Mouse (Mus musculus): ENCODE measurements around the gene Ttc30b. TPM values are rescaled to one million over a fixed set of nuclear protein-coding genes. Genes with fewer than 3 reads are reported as not detected.

The Ttc30b gene
- polyA plus RNA-seq, 1 experiment from 2014 or later = 14.1 TPM

GRCm38 (mm10) chr2:75963211-75963840, 24.9 kb upstream of the Ttc30b start:
- DNase-seq (ENCODE audit: low spot score) = no peak
- no peak overlapping the region for H3K4me3 ChIP-seq (replicated peaks; ENCODE audit: low read depth, low read length)
- 0 out of 2 replicates have a peak overlapping the region, but pooled peaks have one; percentile 13 for H3K9ac ChIP-seq (ENCODE audit: low read depth, low read length)
- H3K4me1 ChIP-seq (replicated peaks; ENCODE audit: insufficient read depth, low read length) = peaks cover 21% of the 10 kb centered on the region
- ATAC-seq (replicated peaks; ENCODE audit: low FRiP score, low read depth) = no peak
- no peak overlapping the region for H3K27ac ChIP-seq
- H3K9me3 ChIP-seq (replicated peaks; ENCODE audit: low read length) = no peaks in the 10 kb centered on the region
- no peak for TF ChIP-seq CTCF (IDR thresholded peaks at IDR 0.05; ENCODE audit: low read depth)
- no peaks in the 10 kb centered on the region for H3K36me3 ChIP-seq (ENCODE audit: insufficient read depth, low read length)
- WGBS = 77% methylated on average over 10 of the region's 10 CpGs
- no peaks in the 10 kb centered on the region for H3K27me3 ChIP-seq (ENCODE audit: insufficient read depth, low read length)
- H3K4me2 ChIP-seq (ENCODE audit: low read length) = no peak overlapping the region

GRCm38 (mm10) chr2:75960366-75961330, 22.3 kb upstream of the Ttc30b start:
- peak overlapping the region; percentile 2; the same call in 1 of the 2 replicates for H3K4me2 ChIP-seq (ENCODE audit: low read length)
- H3K9me3 ChIP-seq (replicated peaks; ENCODE audit: low read length) = no peaks in the 10 kb centered on the region
- ATAC-seq (replicated peaks; ENCODE audit: low FRiP score, low read depth) (peak; percentile 45; the same call in 1 of the 2 replicates), DNase-seq (ENCODE audit: low spot score) (peak; percentile 75)
- H3K36me3 ChIP-seq (ENCODE audit: insufficient read depth, low read length) = no peaks in the 10 kb centered on the region
- peak overlapping the region; percentile 15 for H3K27ac ChIP-seq
- H3K9ac ChIP-seq (ENCODE audit: low read depth, low read length) = no peak overlapping the region; the same call in 1 of the 2 replicates
- no peaks in the 10 kb centered on the region for H3K27me3 ChIP-seq (ENCODE audit: insufficient read depth, low read length)
- no peak overlapping the region for H3K4me3 ChIP-seq (replicated peaks; ENCODE audit: low read depth, low read length)
- WGBS = 44% methylated on average over 15 of the region's 15 CpGs
- peak; percentile 30; the same call in 1 of the 2 replicates for TF ChIP-seq CTCF (IDR thresholded peaks at IDR 0.05; ENCODE audit: low read depth)
- H3K4me1 ChIP-seq (replicated peaks; ENCODE audit: insufficient read depth, low read length) = peaks cover 21% of the 10 kb centered on the region

GRCm38 (mm10) chr2:75959850-75960365, 21.5 kb upstream of the Ttc30b start:
- no peak for TF ChIP-seq CTCF (IDR thresholded peaks at IDR 0.05; ENCODE audit: low read depth)
- Histone ChIP-seq H3K9ac (ENCODE audit: low read depth, low read length) (no peak overlapping the region; the same call in 1 of the 2 replicates), H3K9me3 (replicated peaks; ENCODE audit: low read length) (no peaks in the 10 kb centered on the region), H3K4me2 (ENCODE audit: low read length) (peak overlapping the region; percentile 2; the same call in 1 of the 2 replicates), H3K36me3 (ENCODE audit: insufficient read depth, low read length) (no peaks in the 10 kb centered on the region), H3K4me3 (replicated peaks; ENCODE audit: low read depth, low read length) (no peak overlapping the region), H3K27me3 (ENCODE audit: insufficient read depth, low read length) (no peaks in the 10 kb centered on the region), H3K4me1 (replicated peaks; ENCODE audit: insufficient read depth, low read length) (peaks cover 21% of the 10 kb centered on the region), H3K27ac (peak overlapping the region; percentile 57)
- no peak for ATAC-seq (replicated peaks; ENCODE audit: low FRiP score, low read depth)
- no peak for DNase-seq (ENCODE audit: low spot score)
- 24% methylated on average over 15 of the region's 15 CpGs for WGBS

DNA sequence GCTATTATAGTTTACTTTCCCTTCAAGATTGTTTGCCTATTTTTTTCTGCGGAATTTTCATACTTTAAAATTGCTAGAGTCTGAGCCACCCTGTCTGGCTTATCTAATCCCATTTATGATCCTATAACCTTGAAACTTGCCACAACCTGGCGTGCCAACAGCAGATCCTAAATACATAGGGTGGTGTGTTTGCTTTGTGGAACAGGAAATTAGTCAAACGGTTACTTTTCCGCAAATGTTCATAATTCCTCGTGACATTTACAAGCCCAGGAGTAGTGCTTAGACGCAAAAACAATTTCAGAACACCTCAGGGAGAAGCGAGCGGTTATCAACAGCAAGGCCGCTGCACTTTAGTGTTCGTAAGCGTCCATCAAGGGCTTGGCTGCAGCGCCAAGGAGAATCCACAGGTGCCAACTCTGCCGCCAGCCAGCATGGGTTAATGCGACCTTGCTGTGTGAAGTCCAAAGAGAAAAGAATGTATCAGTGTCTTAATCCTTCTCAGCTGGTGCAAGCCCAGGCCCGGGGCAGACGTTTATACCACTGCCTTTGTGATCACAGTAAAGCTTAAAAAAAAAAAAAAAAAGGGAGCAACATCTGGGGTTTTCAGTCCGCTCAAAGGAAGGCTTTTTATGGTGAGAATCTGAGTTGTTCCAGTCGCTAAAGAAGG, 20.9 kb upstream of the Ttc30b start:
- no peak for TF ChIP-seq CTCF (IDR thresholded peaks at IDR 0.05; ENCODE audit: low read depth)
- DNase-seq (ENCODE audit: low spot score) = no peak
- no peak overlapping the region for H3K9ac ChIP-seq (ENCODE audit: low read depth, low read length)
- no peaks in the 10 kb centered on the region for H3K9me3 ChIP-seq (replicated peaks; ENCODE audit: low read length)
- no peaks in the 10 kb centered on the region for H3K27me3 ChIP-seq (ENCODE audit: insufficient read depth, low read length)
- no peak for ATAC-seq (replicated peaks; ENCODE audit: low FRiP score, low read depth)
- no peak overlapping the region for H3K4me2 ChIP-seq (ENCODE audit: low read length)
- H3K4me1 ChIP-seq (replicated peaks; ENCODE audit: insufficient read depth, low read length) = peaks cover 17% of the 10 kb centered on the region
- peak overlapping the region; percentile 57; the same call in 1 of the 2 replicates for H3K27ac ChIP-seq
- H3K36me3 ChIP-seq (ENCODE audit: insufficient read depth, low read length) = no peaks in the 10 kb centered on the region
- 40% methylated on average over 18 of the region's 18 CpGs for WGBS
- H3K4me3 ChIP-seq (replicated peaks; ENCODE audit: low read depth, low read length) = no peak overlapping the region

- no peaks in the 10 kb centered on the region for H3K9me3 ChIP-seq (replicated peaks; ENCODE audit: low read length)
- no peak overlapping the region for H3K27ac ChIP-seq
- H3K4me2 ChIP-seq (ENCODE audit: low read length) = no peak overlapping the region
- TF ChIP-seq CTCF (IDR thresholded peaks at IDR 0.05; ENCODE audit: low read depth) = no peak
- WGBS = 50% methylated on average over 14 of the region's 14 CpGs
- H3K4me1 ChIP-seq (replicated peaks; ENCODE audit: insufficient read depth, low read length) = peaks cover 12% of the 10 kb centered on the region
- no peaks in the 10 kb centered on the region for H3K27me3 ChIP-seq (ENCODE audit: insufficient read depth, low read length)
- no peak overlapping the region for H3K9ac ChIP-seq (ENCODE audit: low read depth, low read length)
- no peak for DNase-seq (ENCODE audit: low spot score)
- ATAC-seq (replicated peaks; ENCODE audit: low FRiP score, low read depth) = no peak
- H3K4me3 ChIP-seq (replicated peaks; ENCODE audit: low read depth, low read length) = no peak overlapping the region
- no peaks in the 10 kb centered on the region for H3K36me3 ChIP-seq (ENCODE audit: insufficient read depth, low read length)
Observed at GRCm38 (mm10) chr2:75955709-75956108, 17.3 kb upstream of the Ttc30b start.

DNA sequence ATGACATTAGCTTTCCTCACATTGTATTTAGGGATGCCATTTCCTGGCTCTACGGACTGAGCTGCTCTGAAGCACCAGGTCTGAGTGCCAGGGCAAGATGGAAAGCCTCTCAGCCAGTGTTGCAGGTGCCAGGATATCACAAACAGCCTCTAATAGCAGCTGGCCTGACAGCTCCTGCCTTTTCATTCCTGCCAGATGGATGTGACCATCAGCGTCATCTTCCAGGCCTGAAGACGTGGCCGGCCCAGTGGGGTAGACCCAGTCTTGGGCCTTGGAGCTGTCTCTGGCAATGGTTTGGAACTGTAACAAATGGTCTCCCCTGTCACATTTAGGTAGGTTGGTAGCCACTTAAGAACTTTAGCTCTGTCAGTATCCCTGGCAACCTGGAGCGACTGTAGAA, 14.9 kb upstream of the Ttc30b start:
- WGBS = 91% methylated on average over 5 of the region's 5 CpGs
- no peaks in the 10 kb centered on the region for H3K27me3 ChIP-seq (ENCODE audit: insufficient read depth, low read length)
- DNase-seq (ENCODE audit: low spot score) (no peak), ATAC-seq (replicated peaks; ENCODE audit: low FRiP score, low read depth) (no peak)
- no peak overlapping the region for H3K4me2 ChIP-seq (ENCODE audit: low read length)
- H3K4me3 ChIP-seq (replicated peaks; ENCODE audit: low read depth, low read length) = no peak overlapping the region
- TF ChIP-seq CTCF (IDR thresholded peaks at IDR 0.05; ENCODE audit: low read depth) = no peak
- H3K4me1 ChIP-seq (replicated peaks; ENCODE audit: insufficient read depth, low read length) = no peaks in the 10 kb centered on the region
- no peak overlapping the region for H3K27ac ChIP-seq
- H3K36me3 ChIP-seq (ENCODE audit: insufficient read depth, low read length) = no peaks in the 10 kb centered on the region
- no peak overlapping the region for H3K9ac ChIP-seq (ENCODE audit: low read depth, low read length)
- no peaks in the 10 kb centered on the region for H3K9me3 ChIP-seq (replicated peaks; ENCODE audit: low read length)
